Mouse (Mus musculus) left cerebral cortex, postnatal 10 days (tissue): Measurements from ENCODE around the gene Sltm. TPM values are rescaled to one million over a fixed set of nuclear protein-coding genes. Genes with fewer than 3 reads are reported as not detected.

ENCODE experiments used
- DNase-seq, 2 experiments: peaks; one replicate each; pipeline ENCODE4 v3.0.0; 2021 to 2022; ENCODE audit warnings: low spot score in 2 of 2, mixed read lengths in 1 of 2; ENCODE audit errors: extremely low spot score in 1 of 2
- intact Hi-C: fragments of 180-260 bp; cut with DNase I; formaldehyde crosslinking; loops from one replicate; pipeline ENCODE4 v1.15.1; 2025
- total RNA-seq, 2 experiments: library from RNA; stranded (reverse); gene quantifications; 2 replicates each; pipeline ENCODE4 v1.2.3; 2021

The Sltm gene
- 10 to 100 TPM; 43.6 to 45.4 TPM for total RNA-seq

DNA sequence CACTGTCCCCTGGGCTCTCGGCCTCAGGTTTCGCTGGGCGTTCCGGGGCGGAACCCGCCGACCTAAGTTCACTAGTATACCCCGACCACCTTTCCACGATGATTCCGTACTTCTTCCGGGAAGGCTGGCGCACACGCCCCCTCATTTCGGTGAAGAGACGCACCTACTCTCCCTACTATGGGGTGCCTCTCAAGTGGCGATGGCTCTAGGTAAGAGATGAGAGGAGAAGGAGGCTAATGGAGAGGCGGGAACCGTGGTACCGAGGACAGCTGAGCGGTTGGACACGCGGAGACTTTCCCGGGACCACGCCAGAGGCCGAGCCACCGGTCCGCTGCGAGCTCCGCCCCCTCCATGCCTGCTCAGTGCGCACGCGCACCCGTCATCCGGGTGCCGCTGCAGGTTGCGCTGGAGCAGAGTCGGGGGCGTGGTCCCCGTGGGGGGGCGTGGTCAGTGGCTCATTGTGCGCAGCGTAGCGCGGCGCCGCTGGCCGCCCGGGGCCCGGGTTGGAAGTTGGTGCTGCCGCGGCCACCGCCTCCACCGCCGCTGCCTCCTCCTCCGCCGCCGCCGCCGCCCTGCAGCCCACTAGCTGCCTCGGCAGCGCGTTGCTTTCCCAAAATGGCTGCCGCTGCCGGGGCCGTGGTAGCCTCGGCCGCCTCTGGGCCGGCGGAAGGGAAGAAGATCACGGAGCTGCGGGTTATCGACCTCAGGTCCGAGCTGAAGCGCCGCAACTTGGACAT is at the start of gene Sltm:
Gene Sltm, plus strand, starts transcription at position 450 of the 737 bp plus-strand sequence.
- peak; percentile 98 to 99 for DNase-seq
- intact Hi-C loops: loop anchor here (5.0 kb wide), 1 partner anchor 40 kb away; the partner anchor contains the start of gene Rnf111

DNA sequence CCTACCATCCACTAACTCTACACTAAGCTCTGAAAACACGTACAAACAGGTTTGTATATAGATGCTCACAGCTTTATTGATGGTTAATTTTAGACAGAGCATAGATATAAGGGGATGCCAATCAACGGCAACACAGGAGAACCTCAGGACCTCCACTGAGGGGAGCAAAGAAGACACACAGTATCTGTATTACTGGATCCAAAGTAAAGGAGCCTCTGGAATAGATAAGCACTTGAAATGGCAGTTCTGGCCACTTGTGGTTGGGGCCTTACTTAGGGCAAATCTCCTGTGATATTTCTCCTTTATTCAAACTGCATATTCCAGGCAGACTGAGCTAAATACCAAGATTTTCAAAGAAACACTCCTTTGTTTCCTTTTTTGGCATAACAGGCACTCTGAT is 49.5 kb upstream of the Sltm start:
- DNase-seq: no peak
- intact Hi-C loops: no loop called here

DNA sequence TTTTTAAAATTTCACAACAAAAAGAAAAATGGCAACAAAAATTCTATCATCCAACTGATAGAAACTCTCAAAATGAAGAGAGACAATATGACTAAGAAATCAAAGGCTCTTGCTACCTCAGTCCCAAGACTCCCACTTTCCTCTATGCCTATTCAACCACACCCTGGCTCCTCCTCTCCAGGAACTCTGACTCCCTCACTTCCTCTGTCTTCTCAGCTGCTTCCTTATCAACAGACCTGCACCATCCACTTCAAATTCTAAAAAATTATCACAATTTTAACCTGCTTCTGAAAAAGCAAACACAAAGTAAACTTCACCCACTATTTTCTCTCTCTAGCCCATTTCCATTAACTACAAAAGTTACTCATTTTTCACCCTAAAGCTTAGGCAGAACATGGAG is 45.6 kb upstream of the Sltm start:
- intact Hi-C loops: no loop called here
- no peak for DNase-seq

DNA sequence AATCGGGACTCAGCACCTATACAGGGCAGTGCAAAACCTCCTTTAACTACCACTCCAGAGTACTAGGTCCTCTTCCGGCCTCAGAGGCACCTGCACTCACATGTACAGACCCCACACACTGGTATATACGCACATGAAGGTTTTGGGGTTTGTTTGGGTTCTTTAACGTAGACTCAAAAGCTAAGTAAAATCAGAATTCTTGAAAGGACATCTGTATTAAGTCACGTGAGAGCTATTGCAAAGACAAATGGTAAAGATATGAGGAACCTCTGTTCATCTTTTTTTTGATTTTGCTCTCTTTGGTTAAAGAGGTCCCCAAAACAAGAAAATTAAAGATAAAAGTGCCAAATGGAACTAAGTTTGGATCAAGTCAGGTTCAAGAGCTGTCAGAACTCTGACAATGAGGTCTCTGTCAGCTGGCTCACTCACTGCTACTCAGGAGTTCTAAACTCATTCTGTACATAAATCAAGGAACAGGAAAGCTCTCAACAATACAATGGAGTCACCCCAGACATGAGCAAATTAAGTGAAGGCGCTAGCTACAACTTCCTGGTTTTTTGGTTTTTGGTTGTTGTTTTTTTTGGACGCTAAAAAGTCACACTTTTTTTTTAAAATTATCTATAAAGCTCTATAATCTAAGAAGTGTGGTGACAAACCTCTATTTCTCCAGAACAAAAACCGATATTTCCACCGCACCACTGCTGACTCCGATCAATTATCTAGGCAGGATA is 40.1 kb upstream of the Sltm start:
- intact Hi-C loops: loop anchor here (5.0 kb wide), 1 partner anchor 40 kb away; the partner anchor contains the start of gene Sltm
- DNase-seq: no peak

DNA sequence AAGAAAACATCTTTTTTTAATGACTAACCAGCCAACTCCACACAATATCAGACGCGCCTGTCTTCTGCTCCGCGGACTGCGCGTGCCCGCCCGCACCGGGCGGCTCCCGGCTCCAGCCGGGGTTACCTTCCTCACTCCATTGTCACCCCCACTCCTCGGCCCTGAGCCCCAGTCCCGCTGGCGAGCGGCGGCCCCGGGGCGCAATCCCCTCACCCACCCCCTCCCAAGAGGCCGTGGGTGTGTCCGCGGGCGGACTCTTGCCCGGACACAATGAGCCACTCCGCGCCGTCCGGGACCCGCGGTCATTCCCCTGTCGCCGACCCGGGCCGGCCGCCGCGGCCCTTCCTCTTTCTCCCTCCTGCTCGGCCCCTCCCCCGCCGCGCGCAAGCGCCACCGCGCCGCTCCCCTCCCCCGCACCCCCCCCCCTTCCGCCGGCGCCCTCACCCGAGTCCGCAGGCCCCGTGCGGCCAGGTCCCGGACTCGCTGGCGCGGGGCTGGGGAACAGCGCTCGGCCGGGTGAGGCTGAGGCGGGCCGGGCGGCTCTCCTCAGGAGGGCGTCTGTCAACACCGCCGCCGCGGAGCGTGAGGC is 39.4 kb upstream of the Sltm start:
- DNase-seq: peak in 1 of 2 experiments; percentile 85
- intact Hi-C loops: loop anchor here (5.0 kb wide), 1 partner anchor 39 kb away; the partner anchor contains the start of gene Sltm

DNA sequence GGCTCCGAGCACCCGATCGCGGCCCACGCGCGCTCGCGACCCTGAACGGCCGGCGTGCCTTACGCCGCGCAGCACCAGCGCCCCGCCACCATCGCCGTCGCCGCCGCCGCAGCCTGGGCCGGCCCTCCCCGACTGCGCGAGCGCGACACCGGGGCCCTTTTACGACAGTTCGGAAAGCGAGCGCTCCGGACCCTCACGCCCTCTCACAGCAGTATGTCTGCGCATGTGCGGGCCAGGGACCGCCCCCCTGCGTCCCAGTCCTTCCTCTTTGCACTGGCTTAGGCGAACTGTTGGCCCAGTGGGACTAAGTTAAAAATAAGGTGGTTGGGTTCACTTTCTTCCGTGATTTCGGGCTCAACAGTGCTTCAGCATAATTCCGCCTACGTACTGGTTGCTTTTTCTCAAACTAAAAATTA is 38.9 kb upstream of the Sltm start, which contains the start of gene Rnf111:
Gene Rnf111, minus strand, starts transcription at position 100 of the 416 bp plus-strand sequence.
- intact Hi-C loops: loop anchor here (5.0 kb wide), 1 partner anchor 39 kb away; the partner anchor contains the start of gene Sltm
- peak; percentile 95 to 98 for DNase-seq

DNA sequence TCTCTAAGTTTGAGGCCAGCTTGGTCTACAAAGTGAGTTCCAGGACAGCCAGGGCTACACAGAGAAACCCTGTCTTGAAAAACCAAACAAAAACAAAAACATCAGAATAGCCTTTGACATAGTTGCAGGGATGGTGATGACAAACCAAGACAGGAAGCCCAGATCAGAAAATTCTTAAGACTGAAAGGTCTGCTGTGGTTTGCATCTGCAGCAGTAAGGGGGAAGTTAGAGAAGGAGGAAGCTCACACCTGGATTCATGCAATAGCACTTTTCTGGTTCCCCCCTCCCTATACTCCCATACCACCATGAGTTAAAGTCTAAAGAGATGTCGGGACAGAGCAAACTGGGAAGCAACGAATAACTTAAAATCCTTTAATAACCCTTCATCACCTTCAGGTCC is 36.4 kb upstream of the Sltm start:
- intact Hi-C loops: no loop called here
- no peak for DNase-seq

DNA sequence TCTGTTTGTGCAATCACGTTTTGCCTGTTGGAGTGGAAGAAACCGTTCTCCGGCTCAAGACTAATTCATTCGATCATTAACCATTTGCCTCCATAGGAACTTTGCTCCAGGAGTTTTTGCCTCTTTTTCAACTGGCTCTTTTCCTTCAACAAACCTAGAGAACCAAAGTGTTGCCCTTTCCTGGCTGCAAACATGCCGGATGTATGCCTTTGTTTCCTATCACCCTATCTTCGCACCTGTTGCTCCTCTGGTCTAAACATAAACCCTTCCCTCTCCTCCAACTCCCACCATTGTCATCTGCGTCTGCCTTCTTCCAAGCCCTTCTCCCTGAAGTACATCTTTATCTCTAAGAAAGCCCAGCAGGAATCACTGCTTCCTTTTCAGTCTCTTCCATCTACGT is 35.8 kb upstream of the Sltm start:
- DNase-seq: no peak
- intact Hi-C loops: no loop called here

DNA sequence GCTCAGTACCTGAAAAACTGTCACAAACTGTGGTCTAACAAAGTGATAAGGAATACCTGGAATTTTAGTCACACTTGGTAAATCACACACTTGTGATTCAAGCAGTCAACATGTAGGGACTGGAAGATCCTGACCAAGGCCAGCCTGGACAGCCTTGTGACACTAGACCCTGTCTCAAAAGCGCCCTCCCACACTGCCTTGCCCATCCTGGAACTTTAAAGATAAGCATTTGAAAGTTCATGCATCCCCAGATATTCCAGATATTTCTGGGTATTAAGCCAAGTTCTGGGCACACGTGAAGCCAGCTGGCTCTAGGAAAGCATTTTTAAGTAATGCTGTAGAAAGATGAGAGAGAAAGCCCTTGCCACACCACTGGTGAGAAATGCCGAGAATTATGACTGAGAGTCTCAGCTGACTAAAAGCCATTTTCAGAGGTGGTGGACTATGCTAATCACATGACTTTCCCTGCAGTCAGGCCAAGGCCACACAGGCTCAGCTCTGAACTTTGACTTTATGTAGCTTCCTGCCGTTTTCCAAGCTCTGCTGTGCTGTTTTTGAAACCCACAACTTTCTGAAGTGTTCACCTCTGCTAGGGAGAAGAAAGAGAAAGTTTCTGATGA is 32.5 kb upstream of the Sltm start:
- no peak for DNase-seq
- intact Hi-C loops: no loop called here

DNA sequence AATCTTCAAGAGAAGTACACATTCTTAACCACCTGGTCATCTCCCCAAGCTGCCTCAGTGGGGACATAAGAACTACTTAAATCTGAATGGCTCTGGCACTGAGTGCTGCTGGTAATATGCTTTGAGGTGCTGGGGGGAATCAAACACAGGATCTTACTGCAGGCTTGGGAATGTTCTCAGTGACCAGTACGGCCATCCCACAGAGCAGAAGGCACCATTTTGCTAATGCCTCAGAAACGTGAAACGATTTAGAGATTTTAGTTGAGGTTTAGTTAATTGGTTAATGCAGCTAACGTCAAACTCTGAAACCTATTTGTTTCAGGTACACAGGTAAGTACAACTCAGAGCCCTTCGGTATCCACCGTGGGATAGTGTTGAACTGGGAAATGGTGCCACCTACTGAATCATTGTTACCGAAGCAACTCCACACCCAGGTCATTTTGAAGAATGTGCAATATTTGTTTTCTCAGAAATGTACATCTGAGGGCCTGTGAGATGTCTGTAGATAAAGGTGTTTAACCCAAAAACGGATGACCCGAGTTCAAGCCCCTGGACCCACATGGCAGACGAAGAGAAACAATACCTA is 31.5 kb upstream of the Sltm start:
- intact Hi-C loops: no loop called here
- DNase-seq: no peak

DNA sequence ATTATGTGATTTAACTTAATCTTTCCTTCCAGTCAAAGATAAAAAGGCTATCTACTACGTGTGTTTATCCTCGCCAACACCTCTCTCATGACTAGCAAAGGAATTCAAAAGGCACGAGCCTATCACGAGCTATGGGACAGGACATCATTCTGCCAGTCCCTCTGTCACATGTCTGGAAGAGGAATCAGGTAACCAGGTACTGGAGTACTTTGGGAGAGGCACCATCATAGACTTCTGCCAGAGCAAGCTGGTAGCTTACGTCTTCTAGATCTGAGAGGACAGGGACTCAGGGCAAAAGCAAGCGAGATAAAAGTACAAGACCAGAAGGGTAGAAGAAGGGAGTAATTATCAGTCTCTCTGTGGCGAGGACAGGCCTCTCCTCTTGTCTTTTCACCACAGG is 30.9 kb upstream of the Sltm start:
- intact Hi-C loops: no loop called here

DNA sequence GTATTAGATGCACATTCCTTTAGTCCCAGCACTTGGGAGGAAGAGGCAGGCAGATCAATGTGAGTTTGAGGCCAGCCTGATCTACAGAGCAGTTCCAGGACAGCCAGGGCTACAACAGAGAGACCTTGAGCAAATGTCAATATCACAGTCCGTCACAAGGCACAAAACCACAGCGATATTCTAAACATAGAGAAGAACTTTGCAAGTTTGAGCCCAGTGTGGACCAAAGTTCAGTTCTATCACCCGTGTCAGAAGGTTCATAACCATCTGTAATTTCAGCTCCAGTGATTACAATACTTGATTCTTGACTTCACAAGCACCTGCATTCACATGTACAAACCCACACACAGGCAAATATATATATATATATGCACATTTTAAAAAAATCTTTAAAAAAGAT is 21.9 kb upstream of the Sltm start:
- DNase-seq: no peak
- intact Hi-C loops: no loop called here

More for the DNA sequence above, 30.9 kb upstream of the Sltm start:
- no peak for DNase-seq

DNA sequence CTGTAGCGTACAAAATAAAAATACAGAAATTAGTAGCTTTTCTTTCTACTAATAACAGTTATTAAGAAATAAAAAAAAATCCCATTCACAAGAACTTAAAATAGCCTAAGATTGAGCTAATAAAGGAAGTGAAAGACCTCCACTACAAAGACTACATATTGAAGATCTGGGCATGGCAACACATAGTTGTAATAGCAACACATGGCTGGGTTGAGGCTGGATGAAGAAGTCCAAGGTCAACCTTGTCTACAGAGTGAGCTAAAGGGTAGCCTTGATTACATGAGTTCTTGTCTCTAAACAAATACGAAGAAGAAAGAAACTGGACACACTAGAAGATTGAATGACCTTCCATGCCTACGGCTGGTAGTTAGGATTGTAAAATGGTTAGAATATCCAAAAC is 18.7 kb upstream of the Sltm start:
- no peak for DNase-seq
- intact Hi-C loops: no loop called here

DNA sequence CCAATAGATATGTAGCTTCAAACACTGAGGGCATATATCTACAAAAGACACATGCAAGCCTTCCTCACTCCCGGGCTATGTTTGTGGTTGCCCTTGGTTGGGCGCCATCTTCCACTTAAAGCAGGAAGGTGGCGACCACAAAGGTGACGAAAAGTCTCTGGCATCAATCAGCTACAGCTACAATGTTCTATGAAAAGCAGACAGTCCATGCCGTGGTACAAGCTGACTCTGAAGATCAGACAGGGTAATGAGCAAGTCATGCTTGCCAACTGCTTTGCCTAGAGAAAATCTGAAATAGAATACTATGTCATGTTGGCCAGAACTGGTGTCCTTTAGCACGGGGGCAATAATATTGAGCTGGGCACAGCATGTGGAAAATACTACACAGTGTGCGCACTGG is 18.2 kb upstream of the Sltm start:
- intact Hi-C loops: no loop called here
- DNase-seq: no peak

DNA sequence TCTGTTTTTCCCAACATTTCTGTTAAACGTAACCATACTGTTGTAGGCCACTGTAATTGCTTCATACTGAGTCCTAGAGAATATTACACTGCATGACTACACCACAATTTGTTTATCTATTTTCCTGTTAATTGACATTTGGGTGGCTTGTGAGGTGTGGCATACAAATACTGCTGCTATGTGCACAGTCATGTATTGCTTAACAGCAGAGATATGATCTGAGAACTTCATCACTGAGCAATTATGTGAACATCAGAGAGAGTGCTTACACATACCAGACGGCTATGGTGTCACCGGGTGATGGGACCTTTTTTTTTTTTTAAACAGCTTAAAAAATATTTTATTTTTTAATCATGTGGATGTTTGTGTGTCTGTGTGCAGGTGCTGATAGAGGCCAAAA is 9.2 kb upstream of the Sltm start:
- no peak for DNase-seq
- intact Hi-C loops: no loop called here

DNA sequence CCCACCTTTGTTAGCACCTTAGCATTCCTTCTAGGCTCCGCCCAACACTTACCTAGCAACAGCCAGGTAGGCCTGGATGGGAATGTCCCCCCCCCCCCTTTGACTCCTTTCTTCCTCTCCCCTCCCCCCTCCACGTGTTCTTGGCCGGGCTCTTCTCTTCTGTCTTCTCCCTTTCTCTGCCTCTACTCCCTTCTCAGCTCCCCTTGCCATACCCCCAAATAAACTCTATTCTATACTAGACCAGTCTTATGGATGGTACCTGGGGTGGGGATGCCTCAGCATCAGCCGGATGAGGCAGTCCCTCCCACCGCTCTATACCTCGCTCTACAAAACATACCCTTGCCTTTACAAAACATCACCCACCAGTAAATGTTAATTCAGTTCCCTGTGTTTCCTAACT is 970 bp upstream of the Sltm start:
- intact Hi-C loops: loop anchor here (5.0 kb wide), 1 partner anchor 39 kb away; the partner anchor contains the start of gene Rnf111

DNA sequence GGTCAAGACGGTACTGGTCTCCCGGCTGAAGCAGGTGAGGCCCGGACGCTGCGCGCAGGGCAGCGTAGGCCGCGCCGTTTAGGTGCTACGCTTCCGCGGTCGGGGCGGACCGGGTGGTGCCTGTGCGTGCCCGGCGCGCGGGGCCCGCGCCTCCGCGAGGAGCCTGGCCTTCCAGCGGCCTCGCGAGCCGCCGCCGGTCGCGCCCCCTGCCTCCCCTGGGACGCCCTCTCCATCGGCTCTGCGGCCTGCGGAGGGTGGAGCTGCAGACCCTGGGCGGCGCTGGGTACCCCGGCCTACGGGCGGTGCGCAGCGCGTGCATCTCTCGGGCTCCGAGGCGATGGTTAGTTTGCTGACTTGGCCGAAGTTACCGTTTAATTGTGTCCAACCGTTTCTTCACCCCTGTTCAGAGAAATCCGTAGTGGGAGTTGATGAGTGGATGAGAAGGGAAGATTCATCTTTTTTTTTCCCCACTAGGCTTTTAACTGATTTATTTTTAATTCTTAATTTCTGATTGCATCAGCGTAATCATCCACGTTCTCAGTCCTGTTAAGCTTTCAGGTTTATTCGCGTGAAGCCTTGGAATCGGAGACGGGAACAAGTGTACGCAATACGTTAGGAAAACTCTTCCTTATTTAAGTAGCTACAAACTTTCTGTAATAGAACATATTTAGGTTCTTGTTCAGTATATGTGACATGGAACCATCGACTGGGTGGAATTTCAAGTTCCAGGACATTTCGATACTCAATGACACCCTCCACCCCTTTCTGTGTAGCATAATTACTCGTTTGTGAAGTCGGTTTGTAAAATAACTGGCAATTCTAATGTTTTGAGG is 710 bp downstream of the Sltm start:
- intact Hi-C loops: loop anchor here (5.0 kb wide), 1 partner anchor 41 kb away; the partner anchor contains the start of gene Rnf111
- peak; percentile 28 to 82 for DNase-seq

More for the DNA sequence above, 970 bp upstream of the Sltm start:
- DNase-seq: no peak

DNA sequence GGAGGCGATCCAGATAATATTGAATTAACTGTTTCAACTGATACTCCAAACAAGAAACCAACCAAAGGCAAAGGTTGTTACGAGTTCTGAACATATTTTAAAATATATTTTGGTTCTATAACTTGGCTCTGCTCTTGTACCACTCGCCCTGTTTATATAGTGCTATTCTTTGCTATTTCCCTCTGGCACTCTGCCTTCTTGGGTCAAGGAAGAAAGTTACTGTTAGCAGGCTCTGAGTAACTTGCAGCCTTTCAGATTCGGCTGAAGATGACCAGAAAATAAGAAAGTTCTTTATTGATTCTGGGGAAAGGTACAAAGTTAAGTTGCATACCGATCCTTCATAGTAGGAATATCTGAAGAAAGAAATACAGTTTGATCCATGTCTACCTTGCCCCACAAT is 1.4 kb downstream of the Sltm start:
- intact Hi-C loops: loop anchor here (5.0 kb wide), 1 partner anchor 42 kb away; the partner anchor contains the start of gene Rnf111
- DNase-seq: no peak
